In the genomic region with DNA sequence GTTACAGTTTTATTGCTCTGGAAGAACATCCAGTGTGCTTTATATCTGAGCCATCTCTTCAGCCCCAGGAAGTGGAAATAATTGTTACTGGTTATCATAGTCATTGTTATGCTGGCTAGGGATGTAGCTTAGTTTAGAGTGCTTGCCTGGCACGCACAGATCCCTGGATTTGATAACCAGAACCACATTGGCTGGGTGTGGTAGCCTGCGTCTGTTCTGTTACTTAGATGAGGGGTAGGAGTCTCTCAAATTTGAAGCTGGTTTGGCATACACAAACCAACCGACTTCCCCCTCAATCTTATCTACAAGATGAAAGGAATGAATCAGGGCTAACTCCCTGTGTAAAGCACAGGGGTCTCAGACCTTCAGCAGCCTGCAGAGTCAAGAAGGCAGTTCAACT, we compare ENCODE assay signal across 28 mouse cellular contexts. TPM values are rescaled to one million over a fixed set of nuclear protein-coding genes. Genes with fewer than 3 reads are reported as not detected.
DNase-seq lines count a peak whose midpoint lies in the region; ATAC-seq and TF ChIP-seq lines count a peak whose summit lies in the region.
"Had no signal": no experiment of that assay in that cellular context is flagged by ENCODE, and none has a peak within 500 bp of the region (broad histone marks: within the 10 kb centered on the region; RNA-seq: fewer than 3 reads in every experiment).

No protein-coding gene starts in this region.

- H3K4me2 ChIP-seq in hindbrain, embryonic 11.5 days (replicated peaks; ENCODE audit: low read depth, low read length), result no peak overlapping the region
- no peak overlapping the region for H3K4me2 ChIP-seq in liver, embryonic 16.5 days (ENCODE audit: low read depth, low read length)
- H3K4me2 ChIP-seq: kidney, embryonic 15.5 days; neural tube, embryonic 12.5 days had no signal

- no peak for DNase-seq in hindbrain, embryonic 10.5 days (ENCODE audit: low spot score)
- no peak for DNase-seq in hindbrain, embryonic 11.5 days (ENCODE audit: low spot score)
- peak; percentile 65 for DNase-seq in CD4-positive helper T cell, adult 2 months (ENCODE audit: low read depth, low spot score)
- DNase-seq in induced T-regulatory cell, adult 2 months (ENCODE audit: low read depth), result peak; percentile 38
- DNase-seq in gastrocnemius, adult 2 months, result no peak
- DNase-seq in embryo, embryonic 10.5 days (ENCODE audit: low spot score), result no peak
- DNase-seq in frontal cortex, postnatal 10 days (ENCODE audit: low spot score in 2 of 2), result no peak
- DNase-seq: adrenal gland, postnatal 10 days; cerebellum, adult 8-10 months; cerebellum, postnatal 36 days; gastrocnemius, postnatal 36 days; heart, postnatal 4 days; kidney, adult 11 months; lung, adult 18-20 months; lung, postnatal 14 days; midbrain, embryonic 14.5 days; retina, postnatal 1 day; right cerebral cortex, postnatal 25 days; spleen, adult 18-20 months had no signal

- no peak overlapping the region for H3K4me3 ChIP-seq in hindbrain, embryonic 10.5 days
- no peak overlapping the region for H3K4me3 ChIP-seq in hindbrain, embryonic 11.5 days (ENCODE audit: low read depth, low read length)
- no peak overlapping the region for H3K4me3 ChIP-seq in liver, embryonic 16.5 days (ENCODE audit: low read depth, low read length)
- H3K4me3 ChIP-seq in gastrocnemius, adult 2 months, result no peak overlapping the region
- H3K4me3 ChIP-seq: forebrain, embryonic 10.5 days; kidney, embryonic 15.5 days; megakaryocyte, embryonic 14.5 days; neural tube, embryonic 12.5 days had no signal

- 0 out of 2 replicates have a peak overlapping the region, but pooled peaks have one; percentile 40 for H3K27ac ChIP-seq in hindbrain, embryonic 10.5 days
- no peak overlapping the region for H3K27ac ChIP-seq in hindbrain, embryonic 11.5 days (ENCODE audit: low read depth, low read length)
- H3K27ac ChIP-seq in liver, embryonic 16.5 days (ENCODE audit: low read length), result 0 out of 2 replicates have a peak overlapping the region, but pooled peaks have one; percentile 22
- H3K27ac ChIP-seq in gastrocnemius, adult 2 months, result no peak overlapping the region
- H3K27ac ChIP-seq: forebrain, embryonic 10.5 days; kidney, embryonic 15.5 days; neural tube, embryonic 12.5 days had no signal

- no peak overlapping the region for H3K9ac ChIP-seq in hindbrain, embryonic 11.5 days (ENCODE audit: low read depth, low read length)
- H3K9ac ChIP-seq in liver, embryonic 16.5 days (ENCODE audit: low read depth, low read length), result no peak overlapping the region
- H3K9ac ChIP-seq: kidney, embryonic 15.5 days; neural tube, embryonic 12.5 days had no signal

- no peak for TF ChIP-seq CTCF in gastrocnemius, adult 2 months (IDR thresholded peaks at IDR 0.05)

- H3K27me3 ChIP-seq in hindbrain, embryonic 10.5 days (ENCODE audit: insufficient read depth, poor library complexity, severe bottlenecking), result no peaks in the 10 kb centered on the region
- no peaks in the 10 kb centered on the region for H3K27me3 ChIP-seq in hindbrain, embryonic 11.5 days (ENCODE audit: control insufficient read depth, insufficient read depth, low read length)
- H3K27me3 ChIP-seq in liver, embryonic 16.5 days (ENCODE audit: control insufficient read depth, insufficient read depth, low read depth, low read length), result no peaks in the 10 kb centered on the region
- H3K27me3 ChIP-seq: kidney, embryonic 15.5 days; megakaryocyte, embryonic 14.5 days; neural tube, embryonic 12.5 days had no signal

- intact Hi-C loops in gastrocnemius, adult 2 months (cut with DNase I), result no loop called here

- 68% methylated on average over 3 of the region's 3 CpGs for WGBS in hindbrain, embryonic 10.5 days
- WGBS in hindbrain, embryonic 11.5 days, result 59% methylated on average over 3 of the region's 3 CpGs
- 14% methylated on average over 3 of the region's 3 CpGs for WGBS in liver, embryonic 16.5 days (ENCODE audit: insufficient replicate concordance)

- H3K9me3 ChIP-seq in hindbrain, embryonic 10.5 days, result no peaks in the 10 kb centered on the region
- H3K9me3 ChIP-seq in hindbrain, embryonic 11.5 days (ENCODE audit: control insufficient read depth, low read length), result no peaks in the 10 kb centered on the region
- no peaks in the 10 kb centered on the region for H3K9me3 ChIP-seq in liver, embryonic 16.5 days (replicated peaks; ENCODE audit: control insufficient read depth, low read length)
- H3K9me3 ChIP-seq: forebrain, embryonic 10.5 days; kidney, embryonic 15.5 days; megakaryocyte, embryonic 14.5 days; neural tube, embryonic 12.5 days had no signal

- H3K36me3 ChIP-seq in hindbrain, embryonic 10.5 days, result peaks cover 11% of the 10 kb centered on the region
- H3K36me3 ChIP-seq in hindbrain, embryonic 11.5 days (ENCODE audit: control insufficient read depth, insufficient read depth, low read length), result no peaks in the 10 kb centered on the region
- no peaks in the 10 kb centered on the region for H3K36me3 ChIP-seq in liver, embryonic 16.5 days (ENCODE audit: control insufficient read depth, insufficient read depth)

- ATAC-seq in hindbrain, embryonic 11.5 days (ENCODE audit: low FRiP score), result no peak
- ATAC-seq in liver, embryonic 16.5 days (ENCODE audit: low read depth), result no peak
- ATAC-seq: forebrain, embryonic 16.5 days; hindbrain, embryonic 16.5 days had no signal

- peaks cover 43% of the 10 kb centered on the region for H3K4me1 ChIP-seq in hindbrain, embryonic 10.5 days (replicated peaks)
- peaks cover 4% of the 10 kb centered on the region; the same call in 1 of the 2 replicates for H3K4me1 ChIP-seq in hindbrain, embryonic 11.5 days (replicated peaks; ENCODE audit: control insufficient read depth, insufficient read depth, low read length)
- peaks cover 34% of the 10 kb centered on the region for H3K4me1 ChIP-seq in liver, embryonic 16.5 days (ENCODE audit: control insufficient read depth, low read depth, low read length)

RNA-seq across cellular contexts. Expression of a gene that starts 2.4 kb away (rescaled TPM):
- polyA plus RNA-seq in hindbrain, embryonic 10.5 days (2016; fragmentation: Nextera tagmentation; extraction: Ambion mirVana), result 23.9 and 35.5 TPM in 2 replicates
- polyA plus RNA-seq in hindbrain, embryonic 11.5 days (2014; fragmentation: Nextera tagmentation; extraction: Ambion mirVana), result 30.1 and 33.5 TPM in 2 replicates
- polyA plus RNA-seq in liver, embryonic 16.5 days (2015; fragmentation: Nextera tagmentation; extraction: Ambion mirVana), result 3.2 and 3.8 TPM in 2 replicates
- total RNA-seq in gastrocnemius, adult 2 months (2021), result 1 to 10 TPM; 2.5 to 2.9 TPM

RNA-seq across cellular contexts. Expression of a gene that starts 3.6 kb away (rescaled TPM):
- 31.6 and 37.9 TPM in 2 replicates for polyA plus RNA-seq in hindbrain, embryonic 10.5 days (2016; fragmentation: Nextera tagmentation; extraction: Ambion mirVana)
- polyA plus RNA-seq in hindbrain, embryonic 11.5 days (2014; fragmentation: Nextera tagmentation; extraction: Ambion mirVana), result 25.3 and 28.6 TPM in 2 replicates
- polyA plus RNA-seq in liver, embryonic 16.5 days (2015; fragmentation: Nextera tagmentation; extraction: Ambion mirVana), result 18.7 and 20.0 TPM in 2 replicates
- 10 to 100 TPM; 10.9 to 11.3 TPM for total RNA-seq in gastrocnemius, adult 2 months (2021)

RNA-seq across cellular contexts. Expression of a gene that starts 23.1 kb away (rescaled TPM):
- polyA plus RNA-seq in hindbrain, embryonic 10.5 days (2016; fragmentation: Nextera tagmentation; extraction: Ambion mirVana), result 0.41 and 1.2 TPM in 2 replicates
- 0.90 and 0.92 TPM in 2 replicates for polyA plus RNA-seq in hindbrain, embryonic 11.5 days (2014; fragmentation: Nextera tagmentation; extraction: Ambion mirVana)
- polyA plus RNA-seq in liver, embryonic 16.5 days (2015; fragmentation: Nextera tagmentation; extraction: Ambion mirVana), result not detected in 2 replicates
- not detected for total RNA-seq in gastrocnemius, adult 2 months (2021)
- total RNA-seq: gastrocnemius, postnatal 36 days had no signal
- polyA plus RNA-seq: heart, embryonic 14.5 days; urinary bladder, adult 2 months had no signal

RNA-seq across cellular contexts. Expression of a gene that starts 24.1 kb away (rescaled TPM):
- polyA plus RNA-seq in hindbrain, embryonic 10.5 days (2016; fragmentation: Nextera tagmentation; extraction: Ambion mirVana), result 2.3 and 7.6 TPM in 2 replicates
- 13.2 and 14.2 TPM in 2 replicates for polyA plus RNA-seq in hindbrain, embryonic 11.5 days (2014; fragmentation: Nextera tagmentation; extraction: Ambion mirVana)
- 0.15 and 0.19 TPM in 2 replicates for polyA plus RNA-seq in liver, embryonic 16.5 days (2015; fragmentation: Nextera tagmentation; extraction: Ambion mirVana)
- 1 to 10 TPM; 1.1 to 1.4 TPM for total RNA-seq in gastrocnemius, adult 2 months (2021)

RNA-seq across cellular contexts. Expression of a gene that starts 41.8 kb away (rescaled TPM):
- polyA plus RNA-seq in hindbrain, embryonic 10.5 days (2016; fragmentation: Nextera tagmentation; extraction: Ambion mirVana), result 56.2 and 56.4 TPM in 2 replicates
- polyA plus RNA-seq in hindbrain, embryonic 11.5 days (2014; fragmentation: Nextera tagmentation; extraction: Ambion mirVana), result 27.3 and 31.2 TPM in 2 replicates
- polyA plus RNA-seq in liver, embryonic 16.5 days (2015; fragmentation: Nextera tagmentation; extraction: Ambion mirVana), result 11.7 and 13.2 TPM in 2 replicates
- total RNA-seq in gastrocnemius, adult 2 months (2021), result 10 to 100 TPM; 22.3 to 23.5 TPM

Comparison
In these comparisons a context has a peak if more than half of its experiments do, and no peak if none do; other contexts are left out.
1. H3K27ac ChIP-seq: peak in hindbrain, embryonic 10.5 days (single experiment) and liver, embryonic 16.5 days (single experiment); none in hindbrain, embryonic 11.5 days (single experiment) and gastrocnemius, adult 2 months (single experiment).
2. DNase-seq: peak in CD4-positive helper T cell, adult 2 months (single experiment) and induced T-regulatory cell, adult 2 months (single experiment); none in hindbrain, embryonic 10.5 days (single experiment), hindbrain, embryonic 11.5 days (single experiment), gastrocnemius, adult 2 months (single experiment), embryo, embryonic 10.5 days (single experiment) and frontal cortex, postnatal 10 days (0 of 2).